Mouse (Mus musculus) cortical plate, adult 2 months (tissue): Measurements from ENCODE around the gene Ptpru.

Source experiments
- CTCF ChIP-seq: fragments of 200-500 bp; IDR thresholded peaks from 2 replicates; pipeline ENCODE4 v1.5.1; 2011; ENCODE audit warnings: mild to moderate bottlenecking, control low read depth, low read length; ENCODE audit not compliant: insufficient read depth; ENCODE audit errors: extremely low read depth
- POLR2A ChIP-seq: fragments of 200-500 bp; IDR thresholded peaks from 2 replicates; pipeline ENCODE4 v1.6.1; 2011; ENCODE audit warnings: mild to moderate bottlenecking, low read length, control low read depth; ENCODE audit not compliant: insufficient read depth; ENCODE audit errors: extremely low read depth

DNA sequence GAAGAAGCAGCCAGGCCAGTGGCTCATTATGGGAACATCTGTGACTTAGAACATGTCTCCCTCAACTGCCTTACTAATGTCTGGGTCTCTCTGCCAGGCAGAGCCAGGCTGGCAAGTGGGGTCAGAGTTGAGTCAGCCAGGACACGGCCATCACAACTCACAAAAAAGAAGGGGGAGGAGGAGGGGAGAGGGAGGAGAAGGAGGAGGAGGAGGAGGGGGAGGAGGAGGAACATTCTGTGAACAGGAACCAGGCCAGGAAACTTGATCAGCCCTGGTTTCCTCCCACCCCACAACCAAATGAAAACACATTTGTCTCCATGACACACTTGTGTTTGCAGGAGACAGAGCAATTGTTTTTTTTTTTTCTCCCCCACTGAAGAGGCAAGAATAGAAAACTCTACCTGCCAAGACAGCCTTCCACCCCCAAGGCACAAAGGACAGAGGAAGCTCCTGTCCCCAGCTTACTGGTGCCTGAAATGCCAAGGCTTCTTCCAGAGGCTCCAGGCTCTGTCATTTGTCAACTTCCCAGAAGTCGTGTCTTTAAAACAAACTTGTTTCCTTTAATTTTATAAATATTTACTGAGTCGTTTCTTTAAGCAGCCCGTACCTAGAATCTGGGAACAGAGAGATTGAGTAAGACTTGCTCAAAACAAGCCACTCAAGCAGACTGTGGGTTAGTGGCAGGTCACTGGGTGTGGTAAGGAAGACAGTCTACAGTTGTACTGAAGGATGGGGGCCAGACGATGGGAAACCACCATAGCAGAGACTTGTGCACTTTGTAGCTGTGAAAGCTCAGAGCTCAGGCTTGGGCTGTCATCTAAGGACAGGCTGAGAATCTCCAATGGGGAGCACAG is 94.0 kb downstream of the Ptpru start:
- TF ChIP-seq CTCF (no peak), POLR2A (no peak)
